Mouse (Mus musculus) ES-E14 (cell line): ENCODE measurements around the gene Smim1. TPM values are rescaled to one million over a fixed set of nuclear protein-coding genes. Genes with fewer than 3 reads are reported as not detected.

Experiments
- DNase-seq: peaks from one replicate; pipeline ENCODE4 v3.0.0-alpha.2; 2013; ENCODE audit warnings: low read depth, low spot score
- H3K27ac ChIP-seq: 2 replicates; pipeline ENCODE4 v1.5.1; 2012; ENCODE audit warnings: low read depth, mild to moderate bottlenecking, low read length, moderate library complexity, mixed read lengths; ENCODE audit not compliant: poor library complexity, insufficient read depth, severe bottlenecking
- H3K36me3 ChIP-seq: 2 replicates; pipeline ENCODE4 v1.6.1; 2012; ENCODE audit warnings: mild to moderate bottlenecking, low read length, moderate library complexity, mixed read lengths; ENCODE audit not compliant: control insufficient read depth, poor library complexity, insufficient read depth, severe bottlenecking
- H3K4me1 ChIP-seq, 2 experiments: fragments of 150-350 bp in 1 of 2; sonication (generic) in 1 of 2; 2 replicates each; pipeline ENCODE4 v1.6.1; 2012; ENCODE audit warnings: low read length in 2 of 2, mild to moderate bottlenecking in 1 of 2, mixed read lengths in 1 of 2; ENCODE audit not compliant: control insufficient read depth in 2 of 2, insufficient read depth in 2 of 2, poor library complexity in 1 of 2
- H3K4me3 ChIP-seq, 2 experiments: fragments of 150-350 bp in 1 of 2; sonication (generic) in 1 of 2; 2 replicates each; pipeline ENCODE4 v1.5.1; 2012; ENCODE audit warnings: low read length in 2 of 2, low read depth in 1 of 2, mild to moderate bottlenecking in 1 of 2, mixed read lengths in 1 of 2; ENCODE audit not compliant: insufficient read depth in 1 of 2, poor library complexity in 1 of 2, severe bottlenecking in 1 of 2
- H3K9ac ChIP-seq: 2 replicates; pipeline ENCODE4 v1.6.1; 2012; ENCODE audit warnings: low read depth, mild to moderate bottlenecking, low read length, mixed read lengths; ENCODE audit not compliant: poor library complexity, insufficient read depth, severe bottlenecking
- H3K9me3 ChIP-seq: fragments of 150-350 bp; sonication (generic); 2 replicates; pipeline ENCODE4 v1.6.1; 2012; ENCODE audit warnings: low read depth, mild to moderate bottlenecking, low read length; ENCODE audit not compliant: control insufficient read depth, insufficient read depth
- CHD2 ChIP-seq: IDR thresholded peaks from 2 replicates; pipeline ENCODE4 v1.6.1; 2014; ENCODE audit warnings: mild to moderate bottlenecking, low read depth, low read length, inconsistent platforms
- HCFC1 ChIP-seq: IDR thresholded peaks from 2 replicates; pipeline ENCODE4 v1.6.1; 2012; ENCODE audit warnings: low read length, inconsistent platforms, borderline replicate concordance; ENCODE audit not compliant: insufficient read depth
- MAFK ChIP-seq: IDR thresholded peaks from 2 replicates; pipeline ENCODE4 v1.6.1; 2014; ENCODE audit warnings: mild to moderate bottlenecking, low read depth, low read length, inconsistent platforms; ENCODE audit not compliant: insufficient read depth
- ZC3H11A ChIP-seq: IDR thresholded peaks from 2 replicates; pipeline ENCODE4 v1.6.1; 2012; ENCODE audit warnings: low read depth, mild to moderate bottlenecking, inconsistent platforms, low read length, borderline replicate concordance
- ZNF384 ChIP-seq: IDR thresholded peaks from 2 replicates; pipeline ENCODE4 v1.6.1; 2012; ENCODE audit warnings: low read depth, low read length, inconsistent platforms
- in situ Hi-C, 2 experiments: fragments of 600-800 bp; cut with MboI; formaldehyde crosslinking; loops; one replicate each; pipeline ENCODE4 v1.15.1; 2025; ENCODE audit warnings: low sequenced_read_pairs in 2 of 2, inconsistent platforms in 1 of 2; ENCODE audit not compliant: unreplicated experiment in 2 of 2
- total RNA-seq: library from RNA; depleted of rRNA; stranded (reverse); fragments of 300-350 nt; gene quantifications from 2 replicates; pipeline ENCODE4 v1.2.3, GENCODE M21; 2012; rRNA removed

Gene Smim1
- total RNA-seq, 1 experiment = 2.9 TPM

DNA sequence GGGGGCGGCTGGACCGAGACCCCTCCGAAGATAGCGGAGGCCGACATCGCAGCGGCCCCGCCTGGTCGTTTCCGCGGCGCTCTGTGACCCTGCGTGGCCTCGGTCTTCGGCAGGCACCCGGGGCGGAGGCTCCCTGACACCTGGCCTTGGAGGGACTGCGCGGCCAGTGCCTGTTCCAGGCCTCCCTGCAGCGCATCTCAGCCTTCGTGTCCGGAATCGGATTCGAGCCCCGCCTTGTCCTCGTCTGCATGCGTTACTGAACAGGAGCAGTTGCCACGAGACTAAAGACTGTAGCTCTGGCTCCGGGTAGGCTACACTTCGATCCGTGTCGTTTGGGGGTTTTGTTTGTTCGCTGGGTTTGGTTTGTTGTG is 50.8 kb downstream of the Smim1 start:
- in situ Hi-C loops = no loop called here
- Histone ChIP-seq H3K9me3 (no peaks in the 10 kb centered on the region), H3K4me1 (no peaks in the 10 kb centered on the region), H3K27ac (no peak overlapping the region), H3K36me3 (peaks cover 7% of the 10 kb centered on the region), H3K4me3 (peak overlapping the region; percentile 80 to 97), H3K9ac (peak overlapping the region; percentile 73)
- no peak for DNase-seq
- TF ChIP-seq HCFC1 = no peak
- TF ChIP-seq MAFK = no peak
- no peak for TF ChIP-seq CHD2
- no peak for TF ChIP-seq ZNF384
- no peak for TF ChIP-seq ZC3H11A

DNA sequence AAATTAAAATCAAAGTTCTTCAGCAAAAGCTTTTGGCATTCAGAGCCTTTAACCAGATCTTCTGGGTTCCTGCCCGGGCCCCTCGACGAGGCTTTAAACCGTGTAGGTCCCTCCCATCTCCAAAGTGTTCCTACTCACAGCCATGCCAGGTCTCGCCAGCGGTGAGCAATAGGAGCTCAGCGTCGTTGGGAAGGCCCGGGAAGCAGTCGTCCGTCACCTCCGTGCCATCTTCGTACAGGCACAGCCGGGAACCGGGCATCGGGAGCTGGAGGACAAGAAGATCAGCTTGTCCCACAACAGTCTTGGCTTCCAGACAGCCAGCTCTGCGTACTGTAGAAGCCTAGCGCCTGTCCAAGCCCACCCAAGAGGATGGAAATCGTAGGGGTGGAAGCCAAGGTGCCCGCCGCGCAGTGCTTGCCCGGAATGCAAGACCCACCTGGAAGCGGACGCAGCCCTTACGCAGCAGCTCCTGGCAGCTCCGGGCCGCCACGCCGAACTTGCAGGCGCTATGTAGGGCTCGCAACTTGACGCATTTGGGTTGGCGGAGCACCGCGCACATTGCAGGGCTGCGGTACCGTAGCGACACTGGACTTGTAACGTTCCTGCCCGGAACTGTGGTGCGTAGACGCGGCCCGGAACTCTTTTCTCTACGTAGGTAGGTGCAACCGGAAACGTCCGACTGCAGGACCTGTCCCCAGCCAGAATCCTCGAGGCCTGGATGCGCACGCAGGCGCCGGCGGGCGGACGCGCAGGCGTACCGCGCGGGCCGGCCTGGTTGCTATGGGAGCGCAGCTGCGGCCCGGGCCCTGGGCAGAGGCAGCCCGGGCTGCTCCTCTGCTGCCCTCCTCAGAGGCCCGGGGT is 51.4 kb downstream of the Smim1 start, which contains the start of the genes Dffb and Cep104:
Gene Dffb (minus strand): TSS at position 696 of the 861 bp plus-strand sequence.
Gene Cep104 (plus strand): TSS at position 764 of the 861 bp plus-strand sequence.
- in situ Hi-C loops = no loop called here
- Histone ChIP-seq H3K27ac (no peak within 1 kb of the TSS), H3K36me3 (peaks cover 2% of the 10 kb centered on the region; the same call in 1 of the 2 replicates), H3K4me1 (no peaks in the 10 kb centered on the region), H3K4me3 (peak within 1 kb of the TSS; percentile 80 to 97), H3K9me3 (no peaks in the 10 kb centered on the region), H3K9ac (peak within 1 kb of the TSS; percentile 92)
- DNase-seq = peak; percentile 80
- TF ChIP-seq CHD2 = 0 out of 2 replicates have a peak, but pooled peaks have one; percentile 22
- TF ChIP-seq HCFC1 = peak; percentile 93
- TF ChIP-seq ZC3H11A = no peak
- TF ChIP-seq ZNF384 = no peak
- no peak for TF ChIP-seq MAFK

Other genes starting within 250 kb of the Smim1 start
- gene A430005L14Rik, start 69.0 kb downstream of the Smim1 start, total RNA-seq = 57.5 and 71.4 TPM in 2 replicates
- gene Dffb, start 51.1 kb downstream of the Smim1 start, total RNA-seq = 14.4 and 15.1 TPM in 2 replicates
- 15.0 and 16.1 TPM in 2 replicates for gene Cep104, start 51.0 kb downstream of the Smim1 start, total RNA-seq
- gene Lrrc47, start 14.5 kb downstream of the Smim1 start, total RNA-seq = 32.9 and 35.8 TPM in 2 replicates
- gene Ccdc27, start 16.4 kb upstream of the Smim1 start, total RNA-seq = not detected in 2 replicates
- gene Trp73, start 114.0 kb upstream of the Smim1 start, total RNA-seq = 2.6 and 4.5 TPM in 2 replicates
- gene Wrap73, start 116.1 kb upstream of the Smim1 start, total RNA-seq = 24.9 and 29.0 TPM in 2 replicates
- 64.5 and 68.1 TPM in 2 replicates for gene Tprgl, start 134.4 kb upstream of the Smim1 start, total RNA-seq
- 5.6 and 12.7 TPM in 2 replicates for gene Megf6, start 144.5 kb upstream of the Smim1 start, total RNA-seq